Mouse (Mus musculus) forebrain, postnatal 0 days (tissue): ENCODE measurements at regions not wholly inside any gene's neighbourhood (a gene's known extent, or its start where the extent isn't known, plus 50 kb on each side); places are given as distances from the start of the nearest gene placed in this dataset.

ENCODE experiments used
- ATAC-seq: fragments of 200-750 bp; cut with Nextera tagmentation; 2 replicates; pipeline ENCODE4 v1.8.0; 2017; ENCODE audit warnings: mild to moderate bottlenecking, moderate library complexity
- DNase-seq: peaks from one replicate; pipeline ENCODE4 v3.0.0-alpha.2; 2015
- H3K27ac ChIP-seq: fragments of 300-500 bp; sonication (generic); 2 replicates; pipeline ENCODE4 v1.5.1; 2014; ENCODE audit warnings: low read depth, mild to moderate bottlenecking, antibody characterized with exemption, low read length, moderate library complexity, mixed read lengths
- H3K27me3 ChIP-seq: fragments of 300-500 bp; sonication (generic); 2 replicates; pipeline ENCODE4 v1.6.1; 2014; ENCODE audit warnings: mild to moderate bottlenecking, low read length, mixed read lengths; ENCODE audit not compliant: insufficient read depth
- H3K36me3 ChIP-seq: fragments of 300-500 bp; sonication (generic); 2 replicates; pipeline ENCODE4 v1.6.1; 2014; ENCODE audit warnings: mild to moderate bottlenecking, moderate library complexity; ENCODE audit not compliant: insufficient read depth
- H3K4me1 ChIP-seq: fragments of 300-500 bp; sonication (generic); 2 replicates; pipeline ENCODE4 v1.6.1; 2014; ENCODE audit warnings: antibody characterized with exemption; ENCODE audit not compliant: insufficient read depth
- H3K4me2 ChIP-seq: fragments of 300-500 bp; sonication (generic); 2 replicates; pipeline ENCODE4 v1.6.1; 2014; ENCODE audit warnings: low read depth, mild to moderate bottlenecking, moderate library complexity
- H3K4me3 ChIP-seq: fragments of 300-500 bp; sonication (generic); 2 replicates; pipeline ENCODE4 v1.5.1; 2014; ENCODE audit warnings: low read depth, low read length, mixed read lengths
- H3K9ac ChIP-seq: fragments of 300-500 bp; sonication (generic); 2 replicates; pipeline ENCODE4 v1.6.1; 2014; ENCODE audit warnings: mild to moderate bottlenecking
- H3K9me3 ChIP-seq: fragments of 300-500 bp; sonication (generic); 2 replicates; pipeline ENCODE4 v1.6.1; 2016; ENCODE audit warnings: low read length
- CTCF ChIP-seq: sonication (generic); IDR thresholded peaks from 2 replicates; pipeline ENCODE4 v1.5.1; 2016; ENCODE audit warnings: antibody characterized with exemption, control low read depth, low read depth
- WGBS: fragments of 180-500 bp; shearing (Covaris S2); extraction: QIAGEN DNeasy Blood & Tissue Kit; methylation state at CpG from one replicate; pipeline ENCODE4 v1.1.7; 2014; 5-methylcytosine and 5-hydroxymethylcytosine counted together

DNA sequence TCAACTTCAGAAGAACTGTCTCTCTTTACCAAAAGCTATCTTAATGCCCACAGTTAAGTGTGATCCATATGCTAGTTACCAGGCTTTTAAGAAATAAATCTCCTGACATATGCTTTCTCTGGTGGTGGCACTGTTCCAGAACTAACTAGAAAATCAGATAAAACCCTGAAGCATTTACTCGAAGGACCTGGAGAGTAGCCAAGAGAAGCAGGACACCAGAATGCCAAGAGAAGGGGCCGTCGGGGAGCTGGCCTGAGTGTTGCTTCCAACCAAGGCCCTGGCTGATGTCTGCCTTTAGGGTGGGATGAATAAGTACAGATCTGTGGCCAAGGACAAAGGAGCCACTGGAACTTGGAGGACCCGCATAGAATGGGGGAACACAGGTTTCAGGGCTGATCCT lies 305.9 kb downstream of the Agtpbp1 start:
- Histone ChIP-seq H3K9me3 (no peaks in the 10 kb centered on the region), H3K27ac (no peak overlapping the region), H3K9ac (no peak overlapping the region), H3K4me1 (no peaks in the 10 kb centered on the region), H3K4me2 (no peak overlapping the region), H3K36me3 (no peaks in the 10 kb centered on the region), H3K27me3 (no peaks in the 10 kb centered on the region), H3K4me3 (no peak overlapping the region)
- TF ChIP-seq CTCF = no peak
- DNase-seq (peak; percentile 53), ATAC-seq (no peak)
- WGBS = 35% methylated on average over 4 of the region's 4 CpGs

DNA sequence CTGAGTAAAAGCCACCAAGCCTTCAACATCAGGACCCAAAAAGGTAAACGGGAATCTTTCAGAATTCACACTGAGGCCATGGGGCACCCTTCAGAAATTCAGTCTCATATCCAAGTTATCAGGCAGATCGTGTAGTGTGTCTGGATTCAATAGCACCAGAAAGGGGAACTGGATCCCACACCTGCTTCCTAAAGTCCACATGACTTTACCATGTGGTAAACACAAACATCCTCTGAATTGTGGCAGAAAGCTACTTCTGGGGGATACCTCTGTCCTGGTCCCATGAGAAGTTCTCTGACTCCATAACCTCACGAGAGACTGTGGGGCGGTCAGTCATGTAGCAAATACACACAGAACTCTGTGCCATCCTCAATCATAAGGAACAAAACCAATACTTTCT lies 313.4 kb downstream of the Agtpbp1 start:
- no peaks in the 10 kb centered on the region for H3K27me3 ChIP-seq
- H3K4me2 ChIP-seq = no peak overlapping the region
- ATAC-seq (no peak), DNase-seq (no peak)
- H3K4me3 ChIP-seq = no peak overlapping the region
- no peak overlapping the region for H3K27ac ChIP-seq
- H3K36me3 ChIP-seq = no peaks in the 10 kb centered on the region
- 94% methylated on average over 4 of the region's 4 CpGs for WGBS
- H3K9me3 ChIP-seq = no peaks in the 10 kb centered on the region
- H3K9ac ChIP-seq = no peak overlapping the region
- TF ChIP-seq CTCF = no peak
- H3K4me1 ChIP-seq = no peaks in the 10 kb centered on the region

DNA sequence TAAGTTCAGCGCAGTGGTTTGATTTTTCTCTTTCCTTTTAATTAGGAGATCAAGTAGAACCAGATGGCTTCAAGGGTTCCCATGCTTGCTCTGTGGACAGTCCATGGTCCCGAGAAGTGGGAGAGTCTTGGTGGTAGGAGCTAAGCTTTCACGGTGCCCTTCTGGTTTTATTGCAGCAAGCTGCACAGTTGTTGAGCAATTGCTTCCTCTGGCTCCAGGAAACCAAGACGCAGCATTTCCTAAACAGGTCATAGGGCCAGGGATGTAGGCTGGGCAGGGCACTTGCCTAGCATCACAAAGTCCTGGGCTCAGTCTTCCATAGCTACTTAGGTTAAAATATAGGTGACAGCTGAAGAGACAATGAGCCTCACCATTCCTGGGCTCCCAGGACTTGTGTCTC lies 318.2 kb downstream of the Agtpbp1 start:
- ATAC-seq (no peak), DNase-seq (no peak)
- H3K9me3 ChIP-seq = no peaks in the 10 kb centered on the region
- no peak overlapping the region for H3K27ac ChIP-seq
- 90% methylated on average over 4 of the region's 4 CpGs for WGBS
- H3K27me3 ChIP-seq = no peaks in the 10 kb centered on the region
- H3K4me2 ChIP-seq = no peak overlapping the region
- H3K4me1 ChIP-seq = no peaks in the 10 kb centered on the region
- no peaks in the 10 kb centered on the region for H3K36me3 ChIP-seq
- H3K4me3 ChIP-seq = no peak overlapping the region
- H3K9ac ChIP-seq = no peak overlapping the region
- no peak for TF ChIP-seq CTCF

DNA sequence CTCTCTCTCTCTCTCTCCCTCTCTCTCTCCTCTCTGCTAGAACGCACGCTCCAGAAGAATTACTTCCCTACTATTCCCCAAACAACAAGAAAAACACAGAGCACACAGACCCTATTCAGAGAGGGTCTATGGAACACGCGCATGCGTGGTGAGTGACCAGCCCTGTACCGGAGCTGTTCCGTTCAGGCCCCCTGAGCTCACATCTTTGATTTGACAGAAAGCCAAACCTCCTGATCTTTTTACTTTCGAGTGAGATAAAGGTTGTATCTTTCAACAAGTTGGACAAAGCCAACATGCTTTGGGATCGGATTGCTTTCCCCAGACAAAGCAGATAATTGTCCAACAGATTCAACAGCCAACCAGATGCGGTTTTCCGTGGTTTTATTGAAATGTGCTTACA lies 320.9 kb downstream of the Agtpbp1 start:
- Histone ChIP-seq H3K4me2 (no peak overlapping the region), H3K4me3 (no peak overlapping the region), H3K4me1 (no peaks in the 10 kb centered on the region), H3K27ac (no peak overlapping the region), H3K9me3 (no peaks in the 10 kb centered on the region), H3K9ac (no peak overlapping the region), H3K36me3 (no peaks in the 10 kb centered on the region), H3K27me3 (no peaks in the 10 kb centered on the region)
- 62% methylated on average over 11 of the region's 11 CpGs for WGBS
- DNase-seq = no peak
- no peak for ATAC-seq
- TF ChIP-seq CTCF = no peak

DNA sequence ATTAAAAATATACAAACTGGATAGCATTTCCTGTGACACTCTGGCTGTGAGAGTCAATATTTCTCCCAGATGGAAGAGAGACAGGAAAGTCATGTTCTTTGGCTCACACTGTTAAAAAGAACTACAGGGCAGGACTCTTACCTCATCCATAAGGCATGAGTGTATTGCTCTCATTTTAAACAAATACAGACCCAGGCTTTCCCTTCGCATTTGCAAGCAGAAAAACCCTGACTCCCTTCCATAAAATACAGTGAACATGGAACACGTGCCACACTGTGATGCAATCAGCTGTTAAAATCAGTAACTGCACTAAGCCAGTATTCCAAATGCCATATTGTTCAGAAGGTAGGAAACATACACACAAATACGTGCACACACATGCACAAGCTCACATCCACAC lies 323.1 kb downstream of the Agtpbp1 start:
- DNase-seq (peak; percentile 38), ATAC-seq (peak; percentile 34; the same call in 1 of the 2 replicates)
- Histone ChIP-seq H3K27ac (no peak overlapping the region), H3K9me3 (no peaks in the 10 kb centered on the region), H3K4me3 (no peak overlapping the region), H3K4me2 (no peak overlapping the region), H3K36me3 (no peaks in the 10 kb centered on the region), H3K4me1 (no peaks in the 10 kb centered on the region), H3K9ac (no peak overlapping the region), H3K27me3 (no peaks in the 10 kb centered on the region)
- 50% methylated on average over 3 of the region's 3 CpGs for WGBS
- no peak for TF ChIP-seq CTCF

DNA sequence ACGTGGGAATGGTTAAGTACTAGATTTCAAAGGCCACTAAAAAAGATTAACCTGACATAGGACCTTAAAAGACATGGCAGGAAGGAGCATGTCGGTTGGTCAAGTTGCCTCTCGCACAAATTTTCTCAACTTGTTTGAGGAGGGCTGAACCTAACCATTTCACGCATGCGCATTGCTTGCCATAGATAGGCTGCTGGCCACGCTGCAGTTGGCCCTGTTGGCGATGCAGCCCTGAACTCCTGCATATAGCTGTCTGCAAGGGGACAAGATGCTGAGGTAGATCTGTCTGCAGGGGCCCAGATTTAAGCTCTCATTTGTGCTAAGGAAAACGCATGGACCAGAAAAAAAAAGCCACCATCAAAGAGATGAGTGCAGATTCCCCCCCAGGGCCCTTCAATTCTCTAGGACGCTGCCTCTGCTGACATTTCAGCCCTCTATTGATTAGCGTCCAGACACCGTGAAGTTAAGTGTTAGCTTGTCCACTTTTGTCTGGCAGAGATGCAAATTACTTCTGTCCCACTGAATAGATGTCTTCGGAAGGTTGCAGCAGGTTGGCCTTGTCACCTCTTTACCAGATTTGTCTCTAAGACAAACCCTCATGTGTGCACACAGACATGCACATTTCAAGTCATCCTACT lies 329.1 kb downstream of the Agtpbp1 start:
- H3K36me3 ChIP-seq = no peaks in the 10 kb centered on the region
- H3K27me3 ChIP-seq = no peaks in the 10 kb centered on the region
- no peak overlapping the region for H3K27ac ChIP-seq
- H3K9me3 ChIP-seq = no peaks in the 10 kb centered on the region
- no peak for TF ChIP-seq CTCF
- peaks cover 10% of the 10 kb centered on the region for H3K4me1 ChIP-seq
- WGBS = 61% methylated on average over 12 of the region's 12 CpGs
- H3K4me2 ChIP-seq = no peak overlapping the region
- no peak overlapping the region for H3K4me3 ChIP-seq
- DNase-seq = no peak
- ATAC-seq = no peak
- no peak overlapping the region for H3K9ac ChIP-seq

DNA sequence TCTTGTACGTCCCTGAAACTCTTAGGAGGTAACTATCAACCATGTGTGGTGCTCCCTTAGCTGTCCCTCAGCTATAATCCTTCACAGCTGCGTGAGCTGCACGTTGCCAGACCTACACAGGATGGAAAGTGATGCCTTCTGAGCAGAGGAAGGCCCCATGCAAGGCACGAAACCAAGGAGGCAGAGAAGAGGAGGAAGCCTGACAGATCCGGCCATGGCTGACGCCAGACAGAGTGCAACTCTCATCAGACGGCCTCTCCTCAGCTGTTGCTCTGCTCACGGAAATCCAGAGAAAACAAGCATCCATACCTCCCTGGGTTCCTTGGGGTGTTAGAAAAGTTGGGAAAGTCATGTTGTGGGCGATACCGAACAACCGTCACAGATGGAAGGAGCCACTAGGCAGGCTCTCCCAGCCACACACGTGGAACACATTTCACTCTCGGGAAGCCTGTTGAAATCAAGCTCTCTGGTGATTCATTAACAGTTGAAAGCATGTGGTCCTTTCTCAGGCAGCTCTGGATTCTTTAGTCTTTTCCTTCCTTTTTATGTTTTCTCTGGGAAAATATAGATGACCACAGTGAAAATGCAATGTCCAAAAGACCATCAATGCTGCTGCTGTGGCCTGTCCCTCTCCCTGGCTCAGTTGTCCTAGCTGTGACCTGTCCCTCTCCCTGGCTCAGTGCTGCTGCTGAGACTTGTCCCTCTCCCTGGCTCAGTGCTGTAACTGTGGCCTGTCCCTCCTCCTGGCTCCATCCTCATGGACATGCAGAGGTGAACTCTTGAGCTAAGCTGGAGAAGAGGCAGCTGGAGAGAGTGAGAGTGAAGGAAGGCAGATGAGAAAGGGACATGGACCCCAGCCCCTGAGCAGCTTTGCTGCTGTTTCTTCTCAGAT lies 331.1 kb downstream of the Agtpbp1 start:
- Histone ChIP-seq H3K4me2 (no peak overlapping the region), H3K9me3 (no peaks in the 10 kb centered on the region), H3K36me3 (no peaks in the 10 kb centered on the region), H3K27me3 (no peaks in the 10 kb centered on the region), H3K4me1 (peaks cover 10% of the 10 kb centered on the region), H3K4me3 (no peak overlapping the region), H3K9ac (no peak overlapping the region), H3K27ac (no peak overlapping the region)
- TF ChIP-seq CTCF = no peak
- ATAC-seq (no peak), DNase-seq (no peak)
- 72% methylated on average over 13 of the region's 13 CpGs for WGBS
